Mouse (Mus musculus): ENCODE results near the gene A430005L14Rik. TPM values are rescaled to one million over a fixed set of nuclear protein-coding genes. Genes with fewer than 3 reads are reported as not detected.

A430005L14Rik gene
- total and polyA plus RNA-seq, 3 experiments: 26.8 to 48.9 (median 41.8) TPM

- peaks cover 0 to 26% of the 10 kb centered on the region in 2 experiments for H3K36me3 ChIP-seq (replicated peaks in 1 of 2; ENCODE audit: control insufficient read depth in 1 of 2, insufficient read depth in 1 of 2, low read length in 1 of 2)
- no peak for DNase-seq (ENCODE audit: extremely low read depth)
- dilution Hi-C loops (cut with MboI; ENCODE audit: extremely low pct_ligation_motif_present, extremely low pct_unique_long_range_greater_than_20kb, low sequenced_read_pairs) (no loop called here), in situ Hi-C loops (cut with MboI; ENCODE audit: low pct_ligation_motif_present, low pct_unique_long_range_greater_than_20kb, low sequenced_read_pairs) (loop anchor here (25.0 kb wide), 1 partner anchor 1458 kb away; the partner anchor contains the start of genes Kcnab2 and Nphp4)
- no peaks in the 10 kb centered on the region for H3K9me3 ChIP-seq (replicated peaks; ENCODE audit: low read length)
- H3K79me2 ChIP-seq (replicated peaks; ENCODE audit: control insufficient read depth, extremely low read depth, insufficient read depth, poor library complexity, severe bottlenecking): no peaks in the 10 kb centered on the region
- no peak overlapping the region for H3K9ac ChIP-seq (ENCODE audit: insufficient read depth, low read depth)
- TF ChIP-seq IRF4 (IDR thresholded peaks at IDR 0.05; ENCODE audit: low read depth, low read length) (no peak), POLR2A (IDR thresholded peaks at IDR 0.05; ENCODE audit: low read depth, low read length) (no peak), ZNF384 (IDR thresholded peaks at IDR 0.05; ENCODE audit: low read depth, low read length) (no peak), USF1 (IDR thresholded peaks at IDR 0.05; ENCODE audit: low read depth, low read length) (no peak), RCOR1 (conservative IDR thresholded peaks at IDR 0.05; ENCODE audit: low read depth, low read length) (no peak), MYC (IDR thresholded peaks at IDR 0.05; ENCODE audit: low read depth, low read length) (no peak), MAX (IDR thresholded peaks at IDR 0.05; ENCODE audit: low read length) (no peak), MAFK (IDR thresholded peaks at IDR 0.05; ENCODE audit: insufficient replicate concordance, low read length) (no peak), E2F4 (IDR thresholded peaks at IDR 0.05; ENCODE audit: insufficient replicate concordance, low read depth, low read length) (no peak), JUND (conservative IDR thresholded peaks at IDR 0.05; ENCODE audit: low read depth, low read length) (no peak), MEF2A (IDR thresholded peaks at IDR 0.05; ENCODE audit: borderline replicate concordance, low read depth, low read length) (no peak), POLR2AphosphoS2 (IDR thresholded peaks at IDR 0.05; ENCODE audit: low read depth, low read length) (no peak), CTCF (conservative IDR thresholded peaks at IDR 0.05 in 1 of 2, IDR thresholded peaks at IDR 0.05 in 1 of 2; ENCODE audit: low read depth in 2 of 2, low read length in 2 of 2) (no peak), RAD21 (IDR thresholded peaks at IDR 0.05; ENCODE audit: low read depth, low read length) (no peak), JUN (IDR thresholded peaks at IDR 0.05; ENCODE audit: insufficient read depth, low read depth, low read length) (no peak), EP300 (IDR thresholded peaks at IDR 0.05; ENCODE audit: low read length) (no peak), USF2 (conservative IDR thresholded peaks at IDR 0.05; ENCODE audit: low read depth, low read length) (no peak)
- H3K27me3 ChIP-seq (replicated peaks): peaks cover 2% of the 10 kb centered on the region
- no peak overlapping the region for H3K27ac ChIP-seq (ENCODE audit: insufficient read depth, low read depth)
- H3K4me2 ChIP-seq (ENCODE audit: insufficient read depth, low read depth, poor library complexity, severe bottlenecking): no peak overlapping the region
- H3K4me1 ChIP-seq (ENCODE audit: control insufficient read depth in 1 of 2, insufficient read depth in 2 of 2): peaks cover 0 to 11% of the 10 kb centered on the region in 2 experiments; a peak in 2 of 4 replicates
- H3K4me3 ChIP-seq (replicated peaks in 1 of 3; ENCODE audit: low read depth in 2 of 3, low read length in 2 of 3, poor library complexity in 1 of 3): no peak overlapping the region
These were observed 11.3 kb upstream of the A430005L14Rik start for GRCm38 (mm10) chr4:153945741-153946140.

- peaks cover 3 to 44% of the 10 kb centered on the region in 2 experiments for H3K36me3 ChIP-seq (replicated peaks in 1 of 2; ENCODE audit: control insufficient read depth in 1 of 2, insufficient read depth in 1 of 2, low read length in 1 of 2)
- H3K4me3 ChIP-seq (replicated peaks in 1 of 3; ENCODE audit: low read depth in 2 of 3, low read length in 2 of 3, poor library complexity in 1 of 3): peak overlapping the region; percentile 53 to 89 (median 65)
- H3K4me1 ChIP-seq (ENCODE audit: control insufficient read depth in 1 of 2, insufficient read depth in 2 of 2): peaks cover 3 to 27% of the 10 kb centered on the region in 2 experiments; a peak in 3 of 4 replicates
- TF ChIP-seq ZC3H11A (IDR thresholded peaks at IDR 0.05; ENCODE audit: low read depth, low read length): no peak
- TF ChIP-seq POLR2A (IDR thresholded peaks at IDR 0.05; ENCODE audit: low read depth, low read length): peak; percentile 32
- TF ChIP-seq TCF12 (IDR thresholded peaks at IDR 0.05; ENCODE audit: low read depth, low read length): peak; percentile 48; the same call in 1 of the 2 replicates
- peak; percentile 77 for TF ChIP-seq HCFC1 (IDR thresholded peaks at IDR 0.05; ENCODE audit: low read depth, low read length)
- TF ChIP-seq GABPA (IDR thresholded peaks at IDR 0.05; ENCODE audit: insufficient replicate concordance, low read depth, low read length): no peak
- TF ChIP-seq TBP (conservative IDR thresholded peaks at IDR 0.05; ENCODE audit: low read depth, low read length): peak; percentile 86
- no peak for TF ChIP-seq PAX5 (IDR thresholded peaks at IDR 0.05; ENCODE audit: low read length)
- TF ChIP-seq RAD21 (IDR thresholded peaks at IDR 0.05; ENCODE audit: low read depth, low read length): no peak
- 0 out of 2 replicates have a peak, but pooled peaks have one; percentile 11 for TF ChIP-seq MEF2A (IDR thresholded peaks at IDR 0.05; ENCODE audit: borderline replicate concordance, low read depth, low read length)
- no peak for TF ChIP-seq MYC (IDR thresholded peaks at IDR 0.05; ENCODE audit: low read depth, low read length)
- peak; percentile 39; the same call in 1 of the 2 replicates for TF ChIP-seq SIN3A (IDR thresholded peaks at IDR 0.05; ENCODE audit: low read length)
- no peak for TF ChIP-seq IRF4 (IDR thresholded peaks at IDR 0.05; ENCODE audit: low read depth, low read length)
- no peak for TF ChIP-seq NRF1 (IDR thresholded peaks at IDR 0.05; ENCODE audit: low read depth, low read length)
- no peak for TF ChIP-seq ZNF384 (IDR thresholded peaks at IDR 0.05; ENCODE audit: low read depth, low read length)
- TF ChIP-seq UBTF (IDR thresholded peaks at IDR 0.05; ENCODE audit: low read depth, low read length): no peak
- no peak for TF ChIP-seq CHD2 (IDR thresholded peaks at IDR 0.05; ENCODE audit: low read length)
- peak; percentile 45; the same call in 1 of the 2 replicates for TF ChIP-seq KAT2A (IDR thresholded peaks at IDR 0.05; ENCODE audit: insufficient replicate concordance, low read length)
- TF ChIP-seq ELF1 (IDR thresholded peaks at IDR 0.05; ENCODE audit: low read depth, low read length): peak; percentile 74
- TF ChIP-seq EP300 (IDR thresholded peaks at IDR 0.05; ENCODE audit: low read length): no peak
- H3K79me2 ChIP-seq (replicated peaks; ENCODE audit: control insufficient read depth, extremely low read depth, insufficient read depth, poor library complexity, severe bottlenecking): no peaks in the 10 kb centered on the region
- H3K9me3 ChIP-seq (replicated peaks; ENCODE audit: low read length): no peaks in the 10 kb centered on the region
- dilution Hi-C loops (cut with MboI; ENCODE audit: extremely low pct_ligation_motif_present, extremely low pct_unique_long_range_greater_than_20kb, low sequenced_read_pairs): no loop called here
- in situ Hi-C loops (cut with MboI; ENCODE audit: low pct_ligation_motif_present, low pct_unique_long_range_greater_than_20kb, low sequenced_read_pairs): no loop called here
- peak overlapping the region; percentile 93 for H3K4me2 ChIP-seq (ENCODE audit: insufficient read depth, low read depth, poor library complexity, severe bottlenecking)
- peak; percentile 28 for DNase-seq (ENCODE audit: extremely low read depth)
- no peak overlapping the region for H3K27ac ChIP-seq (ENCODE audit: insufficient read depth, low read depth)
- H3K27me3 ChIP-seq (replicated peaks): no peaks in the 10 kb centered on the region
- peak overlapping the region; percentile 90 for H3K9ac ChIP-seq (ENCODE audit: insufficient read depth, low read depth)
These were observed 6.7 kb upstream of the A430005L14Rik start for GRCm38 (mm10) chr4:153950372-153950771.

Measured in CH12.LX (cell line).